Mouse (Mus musculus): ENCODE results near the gene Med24.
"Not testable (repeated sequence)": the region's sequence is repeated elsewhere in the genome, so short reads cannot be mapped to it uniquely, and the experiment has no call there.

The Med24 gene

DNA sequence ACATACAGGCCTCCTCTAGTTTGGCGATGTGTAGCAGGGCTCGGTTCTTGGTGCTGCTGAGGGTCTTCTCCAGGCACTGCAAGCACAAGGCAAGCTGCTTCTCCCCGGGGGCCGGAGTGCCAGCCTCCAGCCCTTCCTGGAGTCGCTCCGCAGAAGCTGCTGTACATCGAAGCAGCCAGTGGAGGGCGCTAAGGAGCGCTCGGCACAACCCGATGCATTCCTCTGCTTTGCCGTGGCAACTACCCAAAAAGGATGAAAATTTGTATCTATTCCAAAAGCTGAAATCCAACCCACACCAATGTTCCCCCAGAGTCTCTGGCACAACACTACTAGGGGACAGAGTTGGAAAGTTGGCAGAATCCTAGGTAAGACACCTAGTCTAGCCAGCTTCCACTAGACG is 11.3 kb downstream of the Med24 start:
- DNase-seq = peak; percentile 82

DNA sequence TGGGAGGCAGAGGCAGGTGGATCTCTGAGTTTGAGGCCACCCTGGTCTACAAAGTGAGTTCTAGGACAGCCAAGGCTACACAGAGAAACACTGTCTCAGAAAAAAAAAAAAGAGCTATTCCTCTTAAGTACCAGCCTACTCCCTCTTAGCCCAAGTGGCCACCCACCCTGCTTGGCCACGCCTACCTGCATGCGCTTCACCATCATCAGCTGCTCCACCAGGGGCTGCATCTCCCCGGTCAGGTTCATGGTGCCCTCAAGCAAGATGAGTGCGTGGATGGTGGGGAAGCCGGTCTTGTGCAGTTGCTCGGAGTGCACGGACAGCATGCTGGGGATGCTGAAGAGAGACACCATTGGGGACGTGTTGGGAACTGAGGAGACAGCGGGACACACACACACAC is 13.3 kb downstream of the Med24 start:
- no peak for DNase-seq

DNA sequence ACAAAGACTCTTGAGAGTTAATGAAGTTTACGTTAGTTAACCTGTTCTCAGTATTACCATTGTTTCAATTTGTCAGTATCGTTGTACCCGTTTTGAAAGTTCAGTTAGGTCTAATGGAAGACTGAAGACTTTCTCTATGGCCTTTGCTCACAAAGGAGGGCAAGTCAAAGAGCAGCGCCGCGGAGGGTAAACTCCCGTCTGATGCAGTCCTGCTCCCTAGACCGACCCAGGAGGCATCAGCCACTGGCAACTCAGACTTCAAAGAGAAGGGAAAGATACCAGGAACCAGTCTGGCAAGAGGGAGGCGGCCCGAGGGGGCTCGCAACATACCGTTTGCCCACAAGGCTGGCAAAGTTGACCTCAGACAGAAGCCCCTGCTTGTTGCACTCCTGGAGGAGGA is 15.5 kb downstream of the Med24 start:
- no peak for DNase-seq

DNA sequence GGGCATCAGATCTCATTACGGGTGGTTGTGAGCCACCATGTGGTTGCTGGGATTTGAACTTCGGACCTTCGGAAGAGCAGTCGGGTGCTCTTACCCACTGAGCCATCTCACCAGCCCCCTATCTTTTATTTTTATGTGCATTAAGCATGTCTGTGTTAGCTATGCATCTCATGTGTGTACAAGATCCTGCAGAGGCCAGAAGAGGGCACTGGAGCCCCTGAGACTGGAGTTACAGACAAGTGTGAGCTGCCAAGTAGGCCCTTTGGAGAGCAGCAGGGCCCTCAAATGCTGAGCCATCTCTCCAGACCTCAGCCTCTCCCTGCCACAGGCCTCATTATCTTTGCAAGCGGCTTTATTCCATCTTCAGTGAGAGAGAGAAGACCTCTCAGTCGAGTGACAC is 17.2 kb downstream of the Med24 start:
- DNase-seq = not testable (repeated sequence)

DNA sequence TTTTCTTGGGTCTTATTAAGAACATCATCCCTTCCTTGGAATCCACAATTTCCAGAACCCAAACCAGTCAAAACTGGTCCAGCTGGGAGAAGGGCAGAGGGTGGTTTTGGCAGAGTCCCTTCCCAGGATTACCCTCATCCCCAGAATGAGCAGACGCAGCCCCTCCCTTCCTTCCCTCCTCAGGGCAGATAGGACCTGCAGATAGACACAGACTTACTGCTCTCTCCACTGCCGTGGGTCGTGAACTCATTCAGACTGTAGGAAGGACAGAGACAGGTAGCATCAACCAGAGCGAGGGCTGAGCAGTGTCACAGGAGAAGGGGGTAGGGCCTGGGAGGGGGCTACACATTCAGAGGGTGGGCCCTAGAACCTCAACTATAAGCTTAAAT is 18.2 kb downstream of the Med24 start:
- DNase-seq = no peak

DNA sequence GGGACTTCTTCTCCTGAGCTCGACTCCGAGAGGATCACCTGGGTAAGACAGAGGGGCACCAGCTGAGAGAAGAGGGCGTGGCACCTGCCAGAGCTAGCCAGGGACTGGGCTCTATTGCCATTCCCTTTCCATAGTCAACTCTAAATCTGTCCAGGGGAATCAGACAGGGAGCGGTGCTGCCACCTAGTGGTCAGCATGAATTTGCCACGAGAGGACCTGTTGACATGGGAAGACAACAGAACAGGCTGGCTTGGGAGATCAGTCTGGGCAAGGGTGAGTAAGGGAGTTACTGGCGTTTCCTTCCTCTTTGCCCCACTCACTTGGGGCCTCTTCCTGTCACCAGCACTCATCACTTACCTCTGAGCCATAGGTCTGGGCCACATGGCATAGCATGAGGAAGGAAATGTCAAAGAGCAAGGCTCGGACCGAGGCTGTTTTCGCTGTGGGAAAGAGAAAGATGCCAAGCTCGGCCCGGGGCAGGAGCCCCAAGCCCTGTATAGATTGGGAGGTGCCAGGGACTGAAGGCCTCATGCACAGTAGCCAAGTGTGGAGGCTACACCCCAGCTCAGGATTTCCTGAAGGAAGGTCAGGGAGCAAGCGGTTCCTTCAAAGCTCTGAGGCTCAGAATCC is 18.7 kb downstream of the Med24 start:
- peak; percentile 84 for DNase-seq

DNA sequence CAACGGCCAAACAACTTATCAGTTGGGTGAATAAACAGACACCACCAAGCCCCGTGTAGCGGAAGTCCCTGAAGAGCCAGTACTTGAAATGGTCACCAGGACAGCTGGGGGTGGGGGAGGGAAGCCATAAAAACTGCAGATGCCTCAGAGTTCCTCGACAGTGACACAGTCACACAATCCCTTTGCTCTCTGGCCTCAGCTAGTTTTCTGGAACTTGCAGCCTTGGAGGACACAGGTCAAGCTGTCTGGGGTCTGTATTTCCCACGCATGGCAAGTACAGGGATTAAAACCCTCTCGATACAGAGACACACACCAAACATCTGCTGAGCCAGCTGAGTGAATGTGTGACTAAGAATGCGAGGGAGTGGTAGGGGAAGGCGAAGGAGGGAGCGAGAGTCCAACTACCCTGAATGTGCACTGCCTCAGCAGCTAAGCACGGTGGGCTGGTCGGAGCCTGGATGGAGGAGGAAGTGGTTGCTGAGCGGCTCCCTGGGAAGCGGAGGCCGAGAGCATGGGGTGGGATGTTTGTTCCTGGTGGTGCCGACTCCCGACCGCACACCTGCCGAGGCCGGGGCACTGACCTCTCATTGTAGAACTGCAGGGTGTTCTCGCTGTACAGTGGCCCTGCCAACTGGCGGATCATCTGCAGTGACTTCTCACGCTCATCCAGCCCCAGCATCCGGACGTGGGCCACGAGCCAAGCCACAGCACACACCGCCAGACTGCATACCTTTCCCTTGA is 20.1 kb downstream of the Med24 start:
- DNase-seq = no peak

DNA sequence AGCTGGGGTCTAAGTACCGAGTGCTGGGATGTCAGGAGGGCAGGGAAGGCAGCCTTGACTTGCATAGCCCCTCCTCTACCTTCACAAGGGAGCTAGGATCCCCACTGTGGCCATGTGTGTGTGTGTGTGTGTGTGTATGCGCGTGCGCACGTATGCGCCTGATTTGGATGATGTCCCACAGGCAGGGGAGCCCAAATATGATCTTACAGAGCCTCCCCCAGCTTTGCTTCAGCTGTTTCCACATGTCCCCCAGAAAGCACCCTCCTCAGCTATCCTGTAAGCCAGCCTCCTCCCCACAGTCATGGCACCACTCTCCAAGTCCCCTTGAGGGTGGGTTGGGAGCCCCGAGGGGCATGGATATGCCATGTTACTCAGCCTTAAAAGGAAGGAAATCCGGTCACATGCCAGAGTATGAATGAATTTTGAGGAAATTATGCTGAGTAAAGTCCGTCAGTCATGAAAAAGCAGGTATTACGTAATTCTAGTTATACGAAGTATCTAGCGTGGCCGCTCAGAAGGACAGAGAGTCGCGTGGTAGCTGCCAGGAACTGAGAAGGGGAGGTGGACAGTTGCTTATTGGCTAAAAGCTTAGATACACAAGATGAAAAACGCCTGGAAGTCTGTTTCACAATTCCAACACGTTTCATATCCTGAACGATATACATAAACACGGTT is 20.8 kb downstream of the Med24 start:
- DNase-seq = no peak

DNA sequence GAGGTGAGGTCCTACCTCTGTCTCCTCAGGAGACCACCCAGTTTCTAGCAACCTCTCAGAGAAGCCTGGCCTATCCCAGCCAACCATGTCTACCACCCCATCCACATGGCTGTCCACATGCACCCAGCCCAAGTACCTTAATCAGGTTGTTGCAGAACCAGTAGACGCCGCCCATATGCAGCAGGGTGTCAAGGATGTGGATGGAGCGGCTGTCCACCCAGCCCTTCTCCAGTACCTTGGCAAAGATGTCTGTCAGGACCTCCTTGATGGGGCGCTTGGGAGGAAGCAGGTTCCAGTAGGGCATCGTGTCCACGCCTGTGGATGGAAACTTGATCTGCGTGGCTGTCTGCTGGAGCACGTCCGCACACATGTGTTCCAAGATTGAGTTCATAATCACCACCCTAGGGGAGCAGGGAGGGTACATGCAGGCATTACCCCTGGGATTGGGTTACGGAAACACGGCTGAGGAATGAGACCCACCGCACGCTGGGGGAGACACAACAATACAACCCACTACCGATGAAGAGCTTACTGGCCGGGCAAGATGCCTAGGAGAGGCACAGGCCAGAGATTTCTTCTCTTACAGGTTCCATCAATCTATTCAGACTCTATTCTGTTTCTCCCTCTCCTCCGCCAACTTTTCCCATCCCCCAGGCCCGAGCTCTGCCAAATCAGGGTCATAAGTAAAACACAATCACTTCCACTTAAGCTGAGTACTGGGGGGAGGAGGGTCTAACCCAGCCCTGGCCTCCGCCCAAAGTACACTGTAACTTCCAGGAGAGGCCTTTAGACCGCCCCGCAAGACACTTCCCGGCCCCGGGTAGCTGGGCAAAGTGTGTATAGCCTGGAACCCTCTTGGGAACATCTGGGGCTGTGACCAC is 21.6 kb downstream of the Med24 start:
- DNase-seq = no peak

DNA sequence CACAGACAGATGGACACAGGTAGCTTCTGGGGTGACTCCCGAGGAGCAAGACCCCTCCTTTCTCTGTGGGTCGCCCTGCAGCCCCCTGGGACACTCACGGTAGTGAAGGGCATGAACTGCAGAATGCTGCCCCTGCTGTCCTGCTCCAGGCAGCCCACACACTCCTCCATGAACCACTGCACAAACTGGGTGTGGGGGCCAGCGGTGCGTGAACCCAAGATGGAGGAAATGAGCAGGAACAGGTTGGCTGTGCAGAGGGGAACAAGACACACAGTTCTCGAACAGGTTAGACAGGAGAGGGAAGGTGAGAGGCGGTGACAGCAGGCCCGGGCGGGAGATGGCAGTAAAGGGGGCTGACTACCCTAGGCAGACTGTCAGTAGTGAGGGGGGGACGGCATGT is 24.2 kb downstream of the Med24 start:
- DNase-seq = no peak

DNA sequence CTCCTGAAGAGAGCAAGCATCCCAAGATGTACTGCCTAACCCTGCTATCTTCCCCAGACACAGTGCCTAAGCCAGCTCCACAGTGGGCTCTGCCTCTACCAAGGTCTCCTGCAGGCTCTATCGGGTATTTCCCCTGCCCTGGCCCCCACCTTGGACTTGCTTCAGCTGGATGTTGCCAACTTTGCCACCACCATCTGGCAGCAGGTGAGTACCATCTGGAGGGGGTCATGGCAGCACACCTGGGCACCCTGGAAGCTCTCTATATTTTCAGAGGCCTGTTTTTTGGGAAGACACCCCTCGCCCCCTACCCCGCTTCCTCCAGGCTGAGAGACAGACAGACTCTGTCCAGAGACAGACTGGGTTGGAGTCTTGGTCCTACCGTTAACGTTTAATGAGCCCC is 26.9 kb downstream of the Med24 start:
- DNase-seq = no peak

DNA sequence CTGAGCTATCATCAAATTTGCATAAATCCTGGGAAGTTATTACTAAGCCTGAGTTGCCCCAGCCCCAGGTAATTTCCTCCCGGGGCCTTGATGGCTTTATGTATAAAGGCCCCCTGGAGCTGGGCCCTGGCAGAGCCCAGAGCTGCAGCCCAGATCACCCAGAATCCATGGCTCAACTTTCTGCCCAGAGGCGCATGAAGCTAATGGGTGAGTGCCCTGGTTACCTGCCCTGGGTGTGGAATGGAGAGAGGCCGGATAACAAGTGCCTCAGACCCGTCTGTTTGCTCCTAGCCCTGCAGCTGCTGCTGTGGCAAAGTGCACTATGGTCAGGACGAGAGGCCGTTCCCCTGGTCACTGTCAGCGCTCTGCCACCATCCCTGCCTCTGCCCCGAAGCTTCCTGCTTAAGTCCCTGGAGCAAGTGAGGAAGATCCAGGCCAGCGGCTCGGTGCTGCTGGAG is 28.0 kb downstream of the Med24 start, which contains the start of gene Csf3:
Gene Csf3 (plus strand): TSS at position 51 of the 458 bp plus-strand sequence.
- no peak for DNase-seq

DNA sequence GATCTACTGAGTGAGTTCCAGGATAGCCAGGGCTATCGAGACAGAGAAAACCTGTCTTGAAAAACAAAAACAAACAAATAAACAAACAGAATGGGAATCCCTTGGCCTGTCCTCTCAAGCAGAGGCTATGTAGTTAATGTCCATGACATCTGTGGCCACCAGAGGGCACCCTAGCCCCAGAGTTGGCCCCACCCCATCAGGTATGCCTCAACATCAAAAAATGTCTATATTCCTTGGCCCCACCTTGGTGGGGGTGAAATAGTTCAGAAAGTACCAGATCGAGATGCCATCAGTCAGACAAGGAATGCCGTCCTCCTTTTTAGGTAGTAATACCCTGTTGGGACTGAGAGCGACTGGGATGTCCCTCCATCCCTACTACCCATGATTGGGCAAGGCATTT is 29.3 kb downstream of the Med24 start:
- peak; percentile 80 for DNase-seq

DNA sequence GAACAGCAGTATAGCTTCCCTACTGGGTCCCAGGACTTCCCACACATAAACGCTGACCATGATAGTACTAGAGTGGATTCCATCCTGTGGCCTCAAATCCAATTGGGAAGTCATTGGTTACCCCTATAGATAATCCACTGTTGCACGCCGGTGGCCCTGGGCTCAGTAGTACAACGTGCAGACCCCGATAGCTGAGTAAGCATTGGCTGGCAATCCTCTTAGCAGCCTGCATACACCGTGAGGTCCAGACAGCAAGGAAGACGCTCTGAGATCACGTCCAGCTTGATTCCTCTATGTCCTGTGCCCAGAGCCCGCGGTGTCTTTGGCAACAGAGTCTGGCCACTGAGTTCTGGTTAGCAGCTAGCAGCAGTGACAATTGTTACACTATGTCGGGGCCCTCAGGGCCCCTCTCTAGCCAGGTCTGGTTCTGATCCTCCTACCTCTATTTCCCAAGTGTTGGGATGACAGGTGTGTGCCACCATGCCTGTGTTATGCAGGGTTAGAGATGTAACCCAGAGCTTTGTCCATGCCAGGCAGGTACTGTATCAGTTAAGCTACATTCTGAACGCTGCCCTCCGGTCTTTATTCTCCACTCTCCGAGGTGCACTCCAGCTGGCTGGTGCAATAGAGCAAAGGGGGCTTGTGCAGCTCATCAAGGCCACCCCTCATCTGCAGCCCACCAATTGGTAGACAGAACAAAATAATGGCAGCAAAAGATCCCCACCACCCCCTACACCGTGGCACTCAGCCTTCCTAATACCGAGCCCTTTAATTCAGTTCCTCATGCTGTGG is 30.2 kb downstream of the Med24 start:
- no peak for DNase-seq

DNA sequence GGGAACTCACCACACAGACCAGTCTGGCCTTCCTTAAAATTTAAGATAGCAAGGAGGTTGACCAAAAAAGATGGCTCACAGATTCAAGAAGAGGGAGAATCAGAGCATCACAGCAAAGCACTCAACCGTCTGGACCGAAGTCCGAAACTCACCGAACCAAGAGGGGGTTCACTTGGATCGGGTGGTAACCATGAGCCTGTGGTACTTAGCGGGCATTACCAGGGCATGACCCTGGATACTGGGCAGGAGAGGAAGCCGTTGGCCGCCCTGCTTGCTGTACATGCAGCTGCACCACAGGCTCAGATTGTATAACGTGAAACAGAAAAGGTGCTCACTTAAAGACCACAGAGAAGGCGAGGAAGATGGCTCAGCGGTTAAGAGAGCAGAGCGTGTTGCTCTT is 32.0 kb downstream of the Med24 start:
- DNase-seq = no peak

DNA sequence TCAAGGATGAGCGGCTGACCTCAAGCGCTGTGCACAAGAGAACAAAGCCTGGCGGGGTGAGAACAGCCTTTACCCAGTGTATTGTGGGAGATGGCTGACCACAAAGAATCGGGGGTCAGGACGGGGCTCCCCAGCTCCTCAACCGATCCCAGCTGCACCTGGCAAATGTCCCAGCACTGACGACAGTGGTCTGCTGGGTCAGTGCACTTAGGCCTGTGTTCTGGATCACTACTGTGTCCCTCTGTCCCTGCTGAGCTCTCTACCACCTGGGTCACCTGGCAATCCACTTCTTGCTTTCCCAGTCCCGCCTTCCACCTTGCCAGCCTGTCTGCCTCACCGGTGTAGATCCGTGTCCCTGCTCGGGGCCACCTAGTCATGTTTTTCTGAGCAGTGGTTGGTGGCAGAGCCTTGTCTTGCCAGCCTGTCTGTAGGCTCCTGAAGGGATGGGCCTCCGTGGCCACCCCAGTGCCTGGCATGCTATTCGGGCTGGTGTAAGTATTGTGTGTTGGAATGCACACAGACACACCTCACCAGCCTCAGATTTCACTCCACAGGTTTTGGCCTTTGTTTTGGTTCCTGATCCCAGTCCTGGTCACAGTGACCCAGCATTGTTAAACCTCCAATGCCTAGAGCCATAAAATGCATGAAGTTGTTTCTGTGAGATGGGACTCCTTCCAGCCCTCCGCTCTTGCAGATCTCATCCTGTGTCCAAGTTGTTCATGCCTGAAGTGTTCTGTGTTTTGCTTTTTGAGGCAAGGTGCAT is 32.6 kb downstream of the Med24 start:
- DNase-seq = no peak

DNA sequence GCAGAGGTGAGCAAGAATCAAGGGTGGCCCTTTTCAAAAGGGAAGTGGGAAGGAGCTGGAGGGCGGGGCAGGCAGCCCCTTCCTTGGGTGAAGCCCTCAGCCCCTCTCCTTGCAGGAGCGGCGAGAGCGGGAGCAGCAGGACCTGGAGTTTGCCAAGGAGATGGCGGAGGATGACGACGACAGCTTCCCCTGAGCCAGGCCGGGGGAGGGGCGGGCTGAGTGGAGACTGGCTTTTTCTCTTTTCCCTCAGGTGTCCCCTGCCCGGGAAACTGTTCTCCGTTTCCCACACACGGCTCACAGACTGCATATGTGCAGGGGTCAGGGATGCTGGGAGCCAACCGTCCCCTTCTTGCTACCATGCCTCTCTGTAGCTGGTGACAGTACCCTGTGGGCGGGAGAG is 33.8 kb downstream of the Med24 start:
- peak; percentile 54 for DNase-seq

DNA sequence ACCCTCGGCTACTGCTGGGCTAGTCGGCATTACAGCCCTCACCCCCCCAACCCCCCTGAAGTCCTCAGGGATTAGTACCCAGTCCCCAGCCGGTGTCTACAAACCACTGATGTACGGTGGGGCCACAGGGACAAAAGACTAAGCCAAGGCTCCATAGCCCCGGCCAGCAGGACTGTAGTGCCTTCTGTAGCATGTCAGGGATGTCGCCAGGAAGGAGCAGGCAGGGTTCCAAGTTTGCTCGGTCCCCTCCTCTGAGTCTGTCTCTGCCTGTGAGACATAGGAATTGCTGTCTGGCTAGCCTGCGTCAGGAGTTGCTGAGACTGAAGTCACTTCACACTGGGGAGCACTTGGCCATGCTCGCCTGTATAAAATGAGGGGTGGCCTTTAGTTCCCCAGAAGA is 34.9 kb downstream of the Med24 start:
- no peak for DNase-seq

DNA sequence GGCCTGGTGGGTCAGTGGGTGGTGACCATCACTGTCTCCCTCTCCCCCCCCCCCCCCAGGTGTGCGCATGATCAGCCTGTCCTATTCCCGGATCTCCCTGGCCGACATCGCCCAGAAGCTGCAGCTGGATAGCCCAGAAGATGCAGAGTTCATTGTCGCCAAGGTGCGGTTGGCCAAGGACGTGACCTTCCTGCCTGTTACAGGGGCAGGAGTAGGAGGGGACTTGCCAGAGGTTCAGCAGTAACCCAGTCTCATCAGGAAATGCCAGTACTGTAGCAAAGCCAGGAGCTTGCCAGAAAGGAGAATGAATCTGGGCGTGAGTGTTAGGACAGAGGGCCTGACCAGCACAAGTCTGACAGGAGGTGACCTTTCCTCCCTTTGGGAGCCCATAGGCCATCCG is 35.5 kb downstream of the Med24 start:
- no peak for DNase-seq

DNA sequence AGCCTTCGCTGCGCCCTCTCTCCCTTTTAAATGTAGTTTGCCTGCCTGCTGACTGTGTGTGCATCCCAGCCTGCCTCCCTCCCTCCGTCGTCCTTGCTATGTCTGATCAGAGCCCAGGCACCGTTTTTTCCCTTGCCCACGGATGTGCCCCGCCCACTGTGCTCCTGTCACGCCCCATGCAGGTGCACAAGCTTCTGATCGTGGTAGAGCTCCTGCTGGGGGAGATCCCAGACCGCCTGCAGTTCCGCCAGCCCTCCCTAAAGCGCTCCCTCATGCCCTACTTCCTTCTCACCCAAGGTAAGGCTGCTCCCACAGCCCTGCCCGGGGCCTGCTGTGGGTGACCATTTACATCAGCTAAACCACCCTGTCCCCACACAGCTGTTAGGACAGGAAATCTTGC is 36.0 kb downstream of the Med24 start:
- DNase-seq = no peak

DNA sequence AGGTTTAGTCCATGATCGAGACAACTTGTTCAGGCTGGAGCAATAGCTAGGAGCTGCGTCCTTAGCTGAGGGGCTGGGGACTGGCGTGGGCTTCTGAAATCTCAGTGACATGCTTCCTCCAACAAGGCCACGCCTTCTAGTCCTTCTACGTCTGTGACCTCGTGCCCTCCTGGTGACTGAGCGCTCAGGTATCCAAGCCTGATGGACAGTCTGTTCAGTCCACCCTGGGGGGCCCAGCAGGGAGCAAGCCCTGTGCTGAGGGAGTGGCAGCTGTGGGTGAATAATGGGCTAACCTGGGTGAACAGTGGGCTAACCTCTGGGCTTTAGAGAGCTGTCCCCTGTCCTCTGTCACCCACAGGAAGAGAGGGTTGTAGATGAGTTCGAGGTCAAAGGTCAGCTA is 41.2 kb downstream of the Med24 start:
- no peak for DNase-seq

DNA sequence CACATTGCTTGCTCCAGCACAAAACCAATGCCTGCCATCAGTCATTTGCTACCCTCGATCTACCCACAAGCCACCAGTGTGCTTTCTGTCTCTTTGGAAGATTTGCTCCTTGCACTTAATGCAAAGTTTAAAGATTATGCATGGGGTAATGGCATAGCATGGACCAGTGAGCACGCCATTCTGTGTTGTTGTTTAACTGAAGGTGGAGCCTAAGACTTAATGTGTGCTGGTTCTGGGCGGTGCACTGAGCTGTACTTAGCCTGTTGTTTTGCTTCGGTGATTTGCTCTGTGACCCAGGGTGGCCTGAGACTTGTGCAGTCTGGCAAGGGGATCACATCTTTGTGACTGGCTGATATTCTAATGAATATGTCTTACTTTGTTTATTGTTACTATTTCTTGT is 42.3 kb downstream of the Med24 start:
- DNase-seq = no peak

Measured in right cerebral cortex, postnatal 14 days (tissue).